ENCODE assay signal across 19 mouse cellular contexts in the genomic region with DNA sequence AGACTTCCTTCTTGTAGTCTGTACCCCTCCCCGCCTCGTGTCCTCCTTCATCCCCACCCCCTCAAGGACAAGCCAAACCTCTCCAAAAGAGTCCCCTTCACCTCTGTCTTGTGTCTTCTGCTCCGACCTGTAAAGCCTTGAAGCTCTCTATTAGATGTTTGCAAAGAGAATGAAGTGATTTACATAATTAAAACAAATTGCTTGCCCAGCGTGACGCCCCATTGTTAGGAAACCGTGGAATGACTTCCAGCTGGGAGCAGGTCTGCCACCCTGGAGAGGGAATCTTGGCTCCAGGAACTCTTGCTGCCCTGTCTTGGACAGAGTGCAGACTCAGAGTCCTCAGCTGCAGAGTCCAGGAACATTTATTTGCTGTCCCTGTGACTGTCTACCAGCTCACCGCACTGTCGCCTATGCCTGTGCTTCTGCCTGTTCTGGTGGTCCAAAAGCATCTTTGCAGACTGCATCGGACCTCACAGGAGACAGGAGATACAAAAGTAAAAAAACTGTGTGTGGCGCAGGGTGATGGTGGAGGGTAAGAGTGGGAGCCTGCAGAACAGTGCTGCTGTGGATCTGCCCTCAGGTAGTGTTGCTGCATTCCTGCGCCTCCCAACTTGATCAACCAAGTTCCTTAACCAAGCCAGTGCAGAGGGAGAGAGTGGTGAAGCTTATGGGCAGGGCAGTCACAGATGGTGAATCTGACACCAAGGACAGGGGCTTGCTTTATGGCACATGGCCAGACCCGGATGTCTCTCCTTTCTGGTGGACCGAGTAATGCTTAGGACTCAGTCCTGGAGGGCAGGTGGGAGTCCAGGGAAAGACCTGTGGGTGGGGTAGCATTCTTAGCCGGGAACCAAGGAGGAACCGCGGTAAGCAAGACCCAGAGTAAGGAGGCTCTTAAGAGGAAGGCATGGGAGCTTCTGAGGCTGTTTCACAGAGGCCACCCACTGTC.
DNase-seq lines count a peak whose midpoint lies in the region; ATAC-seq and TF ChIP-seq lines count a peak whose summit lies in the region.
"Had no signal": no experiment of that assay in that cellular context is flagged by ENCODE, and none has a peak within 500 bp of the region (broad histone marks: within the 10 kb centered on the region; RNA-seq: fewer than 3 reads in every experiment).

No protein-coding gene starts in this region.

- DNase-seq in forebrain, postnatal 0 days, result no peak
- peak; percentile 31 for DNase-seq in midbrain, postnatal 0 days (ENCODE audit: low spot score)
- no peak for DNase-seq in embryonic facial prominence, embryonic 10.5 days (ENCODE audit: low spot score)
- no peak for DNase-seq in right cerebral cortex, postnatal 14 days
- no peak for DNase-seq in embryo, embryonic 11 days
- DNase-seq: adrenal gland, postnatal 14 days; heart, postnatal 14 days; left cerebral cortex, postnatal 4 days; lung, embryonic 14.5 days; midbrain, embryonic 14.5 days; thymus, adult 2 months had no signal

- no peak for TF ChIP-seq CTCF in forebrain, postnatal 0 days (IDR thresholded peaks at IDR 0.05; ENCODE audit: low read depth)
- no peak for TF ChIP-seq CTCF in midbrain, postnatal 0 days (IDR thresholded peaks at IDR 0.05)

- H3K4me3 ChIP-seq in forebrain, embryonic 15.5 days, result no peak overlapping the region
- H3K4me3 ChIP-seq in forebrain, postnatal 0 days (ENCODE audit: low read depth, low read length), result no peak overlapping the region
- no peak overlapping the region for H3K4me3 ChIP-seq in midbrain, postnatal 0 days (ENCODE audit: low read depth, low read length)
- no peak overlapping the region for H3K4me3 ChIP-seq in midbrain, embryonic 16.5 days (ENCODE audit: low read depth, low read length)
- 0 out of 2 replicates have a peak overlapping the region, but pooled peaks have one; percentile 6 for H3K4me3 ChIP-seq in embryonic facial prominence, embryonic 10.5 days
- H3K4me3 ChIP-seq: heart, embryonic 10.5 days; intestine, embryonic 15.5 days; kidney, embryonic 15.5 days; liver, embryonic 12.5 days; stomach, embryonic 15.5 days had no signal

- H3K9me3 ChIP-seq in forebrain, embryonic 15.5 days, result no peaks in the 10 kb centered on the region
- no peaks in the 10 kb centered on the region for H3K9me3 ChIP-seq in forebrain, postnatal 0 days (ENCODE audit: low read length)
- H3K9me3 ChIP-seq in midbrain, postnatal 0 days (ENCODE audit: low read length), result no peaks in the 10 kb centered on the region
- H3K9me3 ChIP-seq in midbrain, embryonic 16.5 days (replicated peaks; ENCODE audit: control insufficient read depth, low read length, poor library complexity, severe bottlenecking), result no peaks in the 10 kb centered on the region
- no peaks in the 10 kb centered on the region for H3K9me3 ChIP-seq in embryonic facial prominence, embryonic 10.5 days
- H3K9me3 ChIP-seq: heart, embryonic 10.5 days; intestine, embryonic 15.5 days; kidney, embryonic 15.5 days; liver, embryonic 12.5 days; stomach, embryonic 15.5 days had no signal

- H3K4me2 ChIP-seq in forebrain, embryonic 15.5 days (replicated peaks), result no peak overlapping the region
- H3K4me2 ChIP-seq in forebrain, postnatal 0 days (ENCODE audit: low read depth), result no peak overlapping the region
- no peak overlapping the region for H3K4me2 ChIP-seq in midbrain, postnatal 0 days (ENCODE audit: low read depth, low read length, poor library complexity, severe bottlenecking)
- H3K4me2 ChIP-seq in midbrain, embryonic 16.5 days (ENCODE audit: low read length), result no peak overlapping the region
- H3K4me2 ChIP-seq: intestine, embryonic 15.5 days; kidney, embryonic 15.5 days; liver, embryonic 12.5 days; lung, embryonic 14.5 days; stomach, embryonic 15.5 days had no signal

- H3K36me3 ChIP-seq in forebrain, embryonic 15.5 days, result no peaks in the 10 kb centered on the region
- no peaks in the 10 kb centered on the region for H3K36me3 ChIP-seq in forebrain, postnatal 0 days (ENCODE audit: insufficient read depth)
- no peaks in the 10 kb centered on the region for H3K36me3 ChIP-seq in midbrain, postnatal 0 days (ENCODE audit: insufficient read depth, low read length)
- H3K36me3 ChIP-seq in midbrain, embryonic 16.5 days (ENCODE audit: control insufficient read depth, insufficient read depth, low read length), result no peaks in the 10 kb centered on the region
- no peaks in the 10 kb centered on the region for H3K36me3 ChIP-seq in embryonic facial prominence, embryonic 10.5 days (replicated peaks)
- H3K36me3 ChIP-seq: heart, embryonic 10.5 days; intestine, embryonic 15.5 days; kidney, embryonic 15.5 days; stomach, embryonic 15.5 days had no signal

- 38% methylated on average over 16 of the region's 16 CpGs for WGBS in forebrain, embryonic 15.5 days
- WGBS in forebrain, postnatal 0 days, result 39% methylated on average over 16 of the region's 16 CpGs
- WGBS in midbrain, postnatal 0 days, result 41% methylated on average over 16 of the region's 16 CpGs
- 43% methylated on average over 16 of the region's 16 CpGs for WGBS in midbrain, embryonic 16.5 days
- 28% methylated on average over 16 of the region's 16 CpGs for WGBS in embryonic facial prominence, embryonic 10.5 days

- H3K27ac ChIP-seq in forebrain, embryonic 15.5 days (replicated peaks), result no peak overlapping the region
- no peak overlapping the region for H3K27ac ChIP-seq in forebrain, postnatal 0 days (ENCODE audit: low read depth, low read length)
- H3K27ac ChIP-seq in midbrain, postnatal 0 days (ENCODE audit: low read depth, low read length), result no peak overlapping the region
- H3K27ac ChIP-seq in midbrain, embryonic 16.5 days (ENCODE audit: low read length), result no peak overlapping the region
- H3K27ac ChIP-seq in embryonic facial prominence, embryonic 10.5 days (replicated peaks), result no peak overlapping the region; the same call in 1 of the 2 replicates
- H3K27ac ChIP-seq: heart, embryonic 10.5 days; intestine, embryonic 15.5 days; kidney, embryonic 15.5 days; liver, embryonic 12.5 days; macrophage; stomach, embryonic 15.5 days had no signal

- peaks cover 8% of the 10 kb centered on the region; the same call in 1 of the 2 replicates for H3K27me3 ChIP-seq in forebrain, embryonic 15.5 days
- H3K27me3 ChIP-seq in forebrain, postnatal 0 days (ENCODE audit: insufficient read depth, low read length), result no peaks in the 10 kb centered on the region
- H3K27me3 ChIP-seq in midbrain, postnatal 0 days (ENCODE audit: insufficient read depth, low read length), result no peaks in the 10 kb centered on the region
- no peaks in the 10 kb centered on the region for H3K27me3 ChIP-seq in midbrain, embryonic 16.5 days (ENCODE audit: control insufficient read depth, insufficient read depth, low read depth, low read length)
- H3K27me3 ChIP-seq in embryonic facial prominence, embryonic 10.5 days (replicated peaks; ENCODE audit: low read depth, poor library complexity, severe bottlenecking), result peaks cover 57% of the 10 kb centered on the region
- H3K27me3 ChIP-seq: intestine, embryonic 15.5 days; liver, embryonic 12.5 days; stomach, embryonic 15.5 days had no signal

- H3K4me1 ChIP-seq in forebrain, embryonic 15.5 days, result peaks cover 22% of the 10 kb centered on the region
- H3K4me1 ChIP-seq in forebrain, postnatal 0 days (ENCODE audit: insufficient read depth), result no peaks in the 10 kb centered on the region
- no peaks in the 10 kb centered on the region; the same call in 1 of the 2 replicates for H3K4me1 ChIP-seq in midbrain, postnatal 0 days (ENCODE audit: insufficient read depth, low read length)
- H3K4me1 ChIP-seq in midbrain, embryonic 16.5 days (ENCODE audit: control insufficient read depth, insufficient read depth, low read length), result peaks cover 10% of the 10 kb centered on the region; the same call in 1 of the 2 replicates
- H3K4me1 ChIP-seq in embryonic facial prominence, embryonic 10.5 days, result peaks cover 61% of the 10 kb centered on the region

- 0 out of 2 replicates have a peak, but pooled peaks have one; percentile 23 for ATAC-seq in forebrain, embryonic 15.5 days (replicated peaks)
- no peak for ATAC-seq in forebrain, postnatal 0 days
- ATAC-seq in midbrain, postnatal 0 days (ENCODE audit: low FRiP score), result no peak
- ATAC-seq in midbrain, embryonic 16.5 days, result no peak
- ATAC-seq: intestine, embryonic 15.5 days; liver, embryonic 12.5 days had no signal

- no peak overlapping the region for H3K9ac ChIP-seq in forebrain, embryonic 15.5 days (replicated peaks)
- H3K9ac ChIP-seq in forebrain, postnatal 0 days, result no peak overlapping the region
- no peak overlapping the region for H3K9ac ChIP-seq in midbrain, postnatal 0 days (replicated peaks; ENCODE audit: low read length, poor library complexity, severe bottlenecking)
- H3K9ac ChIP-seq in midbrain, embryonic 16.5 days (ENCODE audit: low read depth, low read length), result no peak overlapping the region
- H3K9ac ChIP-seq: intestine, embryonic 15.5 days; kidney, embryonic 15.5 days; liver, embryonic 12.5 days; lung, embryonic 14.5 days; stomach, embryonic 15.5 days had no signal
